Mouse (Mus musculus) ES-Bruce4 (cell line): ENCODE measurements around the gene Ltbp2. TPM values are rescaled to one million over a fixed set of nuclear protein-coding genes. Genes with fewer than 3 reads are reported as not detected.

ENCODE experiments used
- H3K27ac ChIP-seq: 2 replicates; pipeline ENCODE4 v1.5.1; 2012; ENCODE audit warnings: low read length, inconsistent platforms; ENCODE audit not compliant: insufficient read depth
- H3K27me3 ChIP-seq: 2 replicates; pipeline ENCODE4 v1.6.1; 2012; ENCODE audit warnings: mild to moderate bottlenecking, low read length, inconsistent platforms; ENCODE audit not compliant: control insufficient read depth, poor library complexity, insufficient read depth, severe bottlenecking
- H3K36me3 ChIP-seq: 2 replicates; pipeline ENCODE4 v1.6.1; 2012; ENCODE audit warnings: inconsistent platforms, mild to moderate bottlenecking, low read length, moderate library complexity; ENCODE audit not compliant: control insufficient read depth, poor library complexity, insufficient read depth, severe bottlenecking
- H3K4me1 ChIP-seq: one replicate; pipeline ENCODE4 v1.8.1; 2011; ENCODE audit warnings: low read length; ENCODE audit not compliant: control insufficient read depth, insufficient read depth
- H3K4me3 ChIP-seq: 2 replicates; pipeline ENCODE4 v1.5.1; 2011; ENCODE audit warnings: low read depth, mild to moderate bottlenecking, low read length
- H3K9ac ChIP-seq: 2 replicates; pipeline ENCODE4 v1.6.1; 2012; ENCODE audit warnings: low read depth, mild to moderate bottlenecking, inconsistent platforms; ENCODE audit not compliant: poor library complexity, severe bottlenecking
- H3K9me3 ChIP-seq: replicated peaks from 2 replicates; pipeline ENCODE4 v1.6.1; 2012; ENCODE audit warnings: mild to moderate bottlenecking, low read length, inconsistent platforms; ENCODE audit not compliant: control insufficient read depth, poor library complexity, insufficient read depth, severe bottlenecking
- CTCF ChIP-seq: IDR thresholded peaks from one replicate; pipeline ENCODE4 v1.8.1; 2011; ENCODE audit warnings: low read depth, low read length
- EP300 ChIP-seq: IDR thresholded peaks from 2 replicates; pipeline ENCODE4 v1.6.1; 2011; ENCODE audit warnings: low read depth, low read length; ENCODE audit not compliant: insufficient read depth
- POLR2A ChIP-seq: IDR thresholded peaks from one replicate; pipeline ENCODE4 v1.8.1; 2011; ENCODE audit warnings: low read length; ENCODE audit not compliant: insufficient read depth
- polyA plus RNA-seq: library from polyadenylated mRNA; stranded (reverse); fragments of >200 nt; gene quantifications from 2 replicates; pipeline ENCODE4 v1.2.4, GENCODE M21; 2011; ENCODE audit warnings: low read depth; ENCODE audit not compliant: missing spikeins, insufficient read depth, insufficient read length

The Ltbp2 gene
- polyA plus RNA-seq, 1 experiment: 1.9 TPM

GRCm38 (mm10) chr12:84835626-84836025 lies 40.7 kb downstream of the Ltbp2 start:
- Histone ChIP-seq H3K9me3 (no peaks in the 10 kb centered on the region), H3K4me3 (no peak overlapping the region), H3K9ac (no peak overlapping the region), H3K27me3 (no peaks in the 10 kb centered on the region), H3K36me3 (no peaks in the 10 kb centered on the region), H3K27ac (no peak overlapping the region), H3K4me1 (no peaks in the 10 kb centered on the region)
- TF ChIP-seq POLR2A (no peak), EP300 (no peak), CTCF (no peak)

GRCm38 (mm10) chr12:84834773-84835172 lies 41.6 kb downstream of the Ltbp2 start:
- Histone ChIP-seq H3K36me3 (no peaks in the 10 kb centered on the region), H3K4me3 (no peak overlapping the region), H3K27ac (no peak overlapping the region), H3K4me1 (no peaks in the 10 kb centered on the region), H3K9me3 (no peaks in the 10 kb centered on the region), H3K9ac (no peak overlapping the region), H3K27me3 (no peaks in the 10 kb centered on the region)
- no peak for TF ChIP-seq CTCF
- TF ChIP-seq POLR2A: no peak
- TF ChIP-seq EP300: no peak

GRCm38 (mm10) chr12:84831648-84832047 lies 44.7 kb downstream of the Ltbp2 start:
- TF ChIP-seq EP300 (no peak), POLR2A (no peak), CTCF (no peak)
- H3K27ac ChIP-seq: no peak overlapping the region
- H3K9me3 ChIP-seq: no peaks in the 10 kb centered on the region
- no peaks in the 10 kb centered on the region for H3K36me3 ChIP-seq
- no peaks in the 10 kb centered on the region for H3K4me1 ChIP-seq
- H3K27me3 ChIP-seq: no peaks in the 10 kb centered on the region
- H3K9ac ChIP-seq: no peak overlapping the region
- H3K4me3 ChIP-seq: no peak overlapping the region

- H3K27ac ChIP-seq: no peak overlapping the region
- no peaks in the 10 kb centered on the region for H3K27me3 ChIP-seq
- TF ChIP-seq EP300 (no peak), CTCF (no peak), POLR2A (no peak)
- H3K9me3 ChIP-seq: no peaks in the 10 kb centered on the region
- H3K4me1 ChIP-seq: no peaks in the 10 kb centered on the region
- H3K36me3 ChIP-seq: no peaks in the 10 kb centered on the region
- H3K4me3 ChIP-seq: no peak overlapping the region
- no peak overlapping the region for H3K9ac ChIP-seq
These were observed 45.2 kb downstream of the Ltbp2 start for GRCm38 (mm10) chr12:84831141-84831540.

- no peaks in the 10 kb centered on the region for H3K4me1 ChIP-seq
- H3K9ac ChIP-seq: no peak overlapping the region
- no peak for TF ChIP-seq EP300
- no peak for TF ChIP-seq POLR2A
- no peak for TF ChIP-seq CTCF
- H3K27ac ChIP-seq: no peak overlapping the region
- no peaks in the 10 kb centered on the region for H3K27me3 ChIP-seq
- H3K4me3 ChIP-seq: no peak overlapping the region
- no peaks in the 10 kb centered on the region for H3K9me3 ChIP-seq
- no peaks in the 10 kb centered on the region for H3K36me3 ChIP-seq
These were observed 45.9 kb downstream of the Ltbp2 start for GRCm38 (mm10) chr12:84830438-84830837.

- H3K27ac ChIP-seq: no peak overlapping the region
- H3K4me3 ChIP-seq: no peak overlapping the region
- no peaks in the 10 kb centered on the region for H3K4me1 ChIP-seq
- no peaks in the 10 kb centered on the region for H3K9me3 ChIP-seq
- no peaks in the 10 kb centered on the region for H3K27me3 ChIP-seq
- no peaks in the 10 kb centered on the region for H3K36me3 ChIP-seq
- no peak for TF ChIP-seq EP300
- no peak for TF ChIP-seq CTCF
- TF ChIP-seq POLR2A: no peak
- no peak overlapping the region for H3K9ac ChIP-seq
These were observed 46.4 kb downstream of the Ltbp2 start for GRCm38 (mm10) chr12:84829913-84830312.

- Histone ChIP-seq H3K36me3 (no peaks in the 10 kb centered on the region), H3K27me3 (no peaks in the 10 kb centered on the region), H3K9me3 (no peaks in the 10 kb centered on the region), H3K9ac (no peak overlapping the region), H3K27ac (no peak overlapping the region), H3K4me3 (no peak overlapping the region), H3K4me1 (no peaks in the 10 kb centered on the region)
- no peak for TF ChIP-seq POLR2A
- TF ChIP-seq CTCF: no peak
- TF ChIP-seq EP300: no peak
These were observed 47.1 kb downstream of the Ltbp2 start for GRCm38 (mm10) chr12:84829109-84829724.
